Mouse (Mus musculus) mouse embryonic stem cell (cell line): ENCODE measurements around the gene Tmub1.

ENCODE experiments used
- in situ Hi-C, 2 experiments: fragments of 300-500 bp; cut with MboI; formaldehyde crosslinking; loops; 1 replicate in 1 of 2; 3 replicates in 1 of 2; pipeline ENCODE4 v1.14.3; 2019 to 2020; ENCODE audit warnings: low sequenced_read_pairs in 2 of 2, low pct_unique_long_range_greater_than_20kb in 1 of 2, mixed read lengths in 1 of 2; ENCODE audit not compliant: unreplicated experiment in 1 of 2

The Tmub1 gene

GRCm38 (mm10) chr5:24427285-24427633 is 20.4 kb downstream of the Tmub1 start:
- in situ Hi-C loops: no loop called here

DNA sequence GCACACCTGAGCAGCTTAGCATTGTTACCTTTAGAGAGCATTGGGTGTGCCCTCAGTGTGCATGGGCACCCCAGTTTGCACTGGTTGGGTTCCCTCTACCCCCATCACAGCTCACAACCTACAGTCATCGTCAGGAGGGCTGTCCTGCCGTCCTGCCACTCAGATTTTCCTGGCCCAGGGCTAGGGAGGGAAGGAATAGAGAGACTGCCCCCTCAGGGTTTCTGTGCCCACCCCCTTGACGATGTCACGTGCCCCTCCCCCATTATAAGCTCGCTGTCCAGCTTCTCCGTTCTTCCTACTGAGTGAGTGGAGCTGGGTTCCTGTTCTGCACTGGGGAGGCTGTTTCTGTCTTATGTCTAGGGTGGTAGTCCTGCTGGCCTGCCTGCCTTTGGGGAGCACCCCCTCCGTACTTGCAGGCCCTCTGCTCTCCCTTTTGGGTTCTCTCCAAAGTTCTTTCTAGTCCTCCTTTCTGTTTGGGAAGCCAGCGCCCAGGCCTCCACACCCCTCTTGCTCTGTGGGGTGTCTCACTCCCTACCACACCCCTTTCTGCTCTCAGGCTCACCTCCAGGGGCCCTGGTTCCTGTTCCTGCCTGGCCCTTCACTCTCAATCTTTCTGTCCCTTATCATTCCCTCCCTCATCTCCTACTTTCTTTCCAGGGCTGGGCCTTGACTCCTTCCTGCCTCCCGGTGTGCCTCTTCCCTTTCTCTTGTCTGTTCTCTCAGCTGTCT is 20.9 kb downstream of the Tmub1 start:
- in situ Hi-C loops: no loop called here

- in situ Hi-C loops: no loop called here
Observed at GRCm38 (mm10) chr5:24426037-24426432, 21.6 kb downstream of the Tmub1 start.

- in situ Hi-C loops: no loop called here
Observed at GRCm38 (mm10) chr5:24425421-24426036, 22.1 kb downstream of the Tmub1 start.

GRCm38 (mm10) chr5:24424861-24425411 is 22.7 kb downstream of the Tmub1 start:
- in situ Hi-C loops: no loop called here

- in situ Hi-C loops: no loop called here
Observed at GRCm38 (mm10) chr5:24424004-24424781, 23.5 kb downstream of the Tmub1 start.

- in situ Hi-C loops: no loop called here
Observed at GRCm38 (mm10) chr5:24423129-24424003, 24.3 kb downstream of the Tmub1 start, which contains the start of the genes Cdk5 and Slc4a2. Cdk5 (minus strand) TSS chr5:24423530. Slc4a2 (plus strand) TSS chr5:24423837.

GRCm38 (mm10) chr5:24420381-24420780 is 27.3 kb downstream of the Tmub1 start:
- in situ Hi-C loops: no loop called here

DNA sequence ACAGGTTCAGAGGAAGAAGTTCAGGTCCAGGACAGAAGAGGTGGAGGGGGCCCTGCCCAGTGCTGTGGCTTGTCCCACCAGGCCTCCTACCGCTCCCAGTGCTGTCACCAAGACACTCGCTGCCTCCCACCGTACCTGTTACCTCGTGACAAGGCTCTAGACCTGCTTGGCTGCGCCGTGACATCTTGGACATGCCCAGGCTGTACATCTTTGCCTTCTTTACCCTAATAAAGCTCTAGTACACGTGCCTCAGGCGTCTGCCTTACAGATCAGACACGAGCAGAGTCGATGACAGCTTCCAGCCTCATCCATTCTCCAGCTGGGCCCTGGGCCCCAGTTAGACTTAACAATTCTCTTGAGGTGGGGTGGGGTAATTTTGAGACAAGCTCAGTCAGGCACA is 30.1 kb downstream of the Tmub1 start:
- in situ Hi-C loops: no loop called here

- in situ Hi-C loops: no loop called here
Observed at GRCm38 (mm10) chr5:24416222-24416736, 31.4 kb downstream of the Tmub1 start.

DNA sequence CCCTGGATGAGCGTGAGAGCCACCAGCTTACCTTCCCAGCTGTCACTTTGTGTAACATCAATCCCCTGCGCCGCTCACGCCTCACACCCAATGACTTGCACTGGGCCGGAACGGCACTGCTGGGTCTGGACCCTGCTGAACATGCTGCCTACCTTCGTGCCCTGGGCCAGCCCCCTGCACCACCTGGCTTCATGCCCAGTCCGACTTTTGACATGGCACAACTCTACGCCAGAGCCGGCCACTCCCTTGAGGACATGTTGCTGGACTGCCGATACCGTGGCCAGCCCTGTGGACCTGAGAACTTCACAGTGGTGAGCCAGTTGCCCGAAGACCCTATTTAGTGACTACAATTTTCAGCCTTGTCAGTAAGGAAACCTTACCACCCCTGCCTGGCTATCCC is 33.7 kb downstream of the Tmub1 start:
- in situ Hi-C loops: no loop called here

GRCm38 (mm10) chr5:24413042-24413693 is 34.5 kb downstream of the Tmub1 start, which contains the start of gene Asic3:
Asic3 (plus strand) TSS chr5:24413392.
- in situ Hi-C loops: no loop called here

DNA sequence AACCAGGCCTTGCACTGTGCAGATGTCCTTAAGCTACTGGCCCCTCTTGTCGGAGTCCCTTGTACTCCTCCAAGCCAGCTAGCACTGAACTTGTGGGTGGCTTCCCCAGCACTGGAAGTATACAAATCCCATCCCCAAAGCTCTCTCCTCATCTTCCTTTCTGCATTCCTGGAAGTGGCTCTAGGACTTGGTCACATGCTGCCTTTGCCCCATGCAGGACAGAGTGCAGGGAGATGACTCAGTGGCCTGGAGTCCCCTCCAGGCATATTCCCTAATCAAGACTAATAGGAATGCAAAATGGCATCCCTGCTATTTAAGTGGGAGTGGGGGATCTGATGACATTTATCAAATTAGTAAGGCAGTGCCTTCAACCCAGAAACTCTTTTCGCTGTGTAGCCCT is 35.6 kb downstream of the Tmub1 start:
- in situ Hi-C loops: no loop called here

DNA sequence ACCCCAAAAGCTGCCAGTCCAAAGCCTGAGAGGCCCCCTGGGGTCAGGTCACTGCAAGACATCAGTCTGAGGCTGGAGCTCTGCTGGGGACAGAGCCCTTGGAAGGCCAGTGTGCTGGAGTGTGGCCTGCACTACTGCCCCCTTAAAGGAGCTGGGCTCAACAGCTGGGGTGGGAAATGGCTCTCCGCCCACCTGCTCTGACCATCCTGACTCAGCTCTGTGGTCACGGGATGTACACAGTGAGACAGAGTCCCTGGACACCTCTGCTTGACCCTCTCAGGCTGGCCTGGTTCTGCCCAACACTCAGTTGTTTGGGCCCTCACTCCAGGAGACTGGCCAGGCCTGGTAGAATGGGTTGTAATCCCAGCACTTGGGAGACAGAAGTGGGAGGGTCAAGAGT is 38.2 kb downstream of the Tmub1 start:
- in situ Hi-C loops: no loop called here

DNA sequence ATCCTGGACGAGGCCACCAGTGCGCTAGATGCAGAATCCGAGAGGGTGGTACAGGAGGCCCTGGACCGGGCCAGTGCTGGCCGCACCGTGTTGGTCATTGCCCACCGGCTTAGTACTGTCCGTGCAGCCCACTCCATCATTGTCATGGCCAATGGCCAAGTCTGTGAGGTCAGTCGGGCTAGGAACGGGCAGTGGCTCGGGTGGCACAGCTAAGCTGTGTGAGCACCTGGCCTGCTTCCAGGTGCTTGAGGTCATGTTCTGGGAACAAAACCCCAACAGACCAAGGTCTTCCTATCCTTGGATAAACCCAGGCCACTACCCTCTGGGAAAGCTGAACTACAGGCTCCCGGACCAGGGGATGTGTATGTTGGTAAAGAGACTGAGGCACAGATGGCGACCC is 39.0 kb downstream of the Tmub1 start:
- in situ Hi-C loops: no loop called here

DNA sequence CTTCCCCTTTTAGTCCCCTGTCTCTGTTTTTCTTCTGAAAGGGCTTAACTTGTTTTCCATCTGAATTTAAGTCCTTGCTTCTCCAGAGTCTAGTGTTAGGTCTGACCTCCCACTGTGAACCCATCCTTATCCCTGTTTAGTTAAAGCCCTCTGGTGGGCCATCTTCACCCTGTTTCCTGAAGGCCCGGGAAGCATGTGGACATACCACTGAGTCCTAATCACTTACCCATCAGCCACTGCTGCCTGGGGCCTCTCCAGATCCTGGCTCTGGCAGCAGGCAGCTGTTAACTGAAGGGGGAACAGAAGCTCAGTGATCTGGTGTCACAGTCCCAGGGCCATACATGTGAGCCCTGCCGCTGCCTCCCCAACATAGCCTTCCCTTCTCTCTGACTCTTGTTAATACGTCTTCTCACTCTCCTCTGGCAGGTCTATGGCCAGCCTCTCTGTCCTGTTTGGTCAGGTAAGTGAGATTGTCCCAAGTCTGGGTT is 42.2 kb downstream of the Tmub1 start:
- in situ Hi-C loops: no loop called here

GRCm38 (mm10) chr5:24404594-24405360 is 42.9 kb downstream of the Tmub1 start:
- in situ Hi-C loops: no loop called here
